Mouse (Mus musculus): ENCODE data around the gene Acvr1b.
A peak's percentile ranks its signal among the peaks of the same experiment; 100 is the strongest.

Gene Acvr1b

DNA sequence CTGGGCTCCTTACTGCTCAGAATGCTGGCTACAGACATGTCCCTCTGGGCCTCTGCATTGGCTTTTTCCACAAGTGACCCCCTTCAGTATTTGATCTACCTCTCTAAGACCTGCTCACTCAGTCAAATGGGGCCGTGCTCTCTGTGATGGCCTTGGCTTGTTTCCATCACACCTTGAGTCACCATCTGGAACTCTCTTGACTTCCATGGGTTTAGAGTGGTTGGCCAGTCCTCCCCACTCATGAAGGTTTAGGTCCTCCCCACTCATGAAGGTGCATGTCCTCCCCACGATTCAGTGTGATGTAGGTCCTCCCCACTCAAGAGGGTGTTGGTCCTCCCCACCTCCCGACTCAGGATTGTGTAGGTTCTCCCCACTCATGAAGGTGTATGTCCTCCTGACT is 59.3 kb downstream of the Acvr1b start:
- no peak for DNase-seq

DNA sequence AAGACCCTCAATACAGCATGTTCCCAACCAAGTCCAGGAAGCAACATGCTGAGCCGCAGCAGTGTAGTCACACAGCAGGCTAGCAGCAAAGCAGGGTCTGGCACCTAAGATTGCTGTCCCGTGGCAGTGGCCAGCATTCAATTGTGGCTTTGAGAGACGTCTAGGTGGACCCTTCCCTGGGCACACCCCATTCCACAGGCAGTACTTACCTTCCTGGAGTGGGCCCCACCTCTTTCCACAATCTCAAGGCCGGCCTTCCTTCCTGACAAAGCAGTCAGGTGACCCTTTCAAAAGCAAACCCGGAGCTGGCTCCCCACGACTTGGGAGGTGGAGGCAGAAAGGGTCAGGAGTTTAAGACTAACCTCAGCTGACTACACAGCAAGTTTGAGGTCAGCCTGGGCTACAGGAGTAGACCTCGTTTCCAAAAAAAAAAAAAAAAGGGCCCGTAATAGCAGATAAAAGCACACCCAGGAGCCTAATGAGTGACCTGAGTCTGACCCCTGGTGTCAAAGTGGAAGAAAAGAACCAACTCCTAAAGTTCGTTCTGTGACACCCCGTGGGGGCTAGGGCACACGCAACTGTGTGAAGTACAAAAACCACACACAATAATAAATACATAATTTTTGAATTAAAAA is 59.9 kb downstream of the Acvr1b start:
- no peak for DNase-seq

DNA sequence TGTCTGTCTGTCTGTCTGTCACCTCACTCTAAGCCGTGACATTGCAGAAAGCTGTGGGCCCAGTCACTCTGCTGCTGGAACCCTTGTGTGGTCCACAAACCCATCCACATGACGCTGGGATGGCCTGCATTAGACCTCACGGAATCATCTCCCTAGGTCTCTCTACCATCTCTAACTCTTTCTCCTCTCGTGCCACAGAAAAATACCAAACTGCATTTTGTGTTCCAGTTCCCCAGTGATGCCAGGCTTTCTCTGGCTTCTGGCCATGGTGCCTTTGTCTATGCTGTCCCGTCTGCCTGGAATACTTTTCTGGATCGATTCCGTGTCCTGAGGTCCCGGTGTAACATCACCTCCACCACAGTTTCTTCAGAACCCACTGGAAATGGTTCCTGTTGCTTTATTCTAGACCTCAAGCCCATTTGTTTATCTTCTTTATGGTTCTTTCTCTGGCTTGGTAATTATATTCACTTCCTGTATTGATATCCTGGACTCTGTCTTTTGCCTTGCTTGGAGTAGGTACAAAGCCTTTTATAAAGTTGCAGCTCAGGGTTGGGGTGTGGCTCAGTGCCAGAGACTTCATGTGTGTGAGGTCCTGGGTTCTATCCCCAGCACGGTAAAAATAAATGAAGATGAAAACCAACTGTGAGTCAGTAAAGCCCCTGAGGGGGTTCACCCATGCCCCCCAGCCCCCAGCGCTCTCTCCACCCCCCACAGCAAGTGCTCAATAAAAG is 60.9 kb downstream of the Acvr1b start:
- no peak for DNase-seq

DNA sequence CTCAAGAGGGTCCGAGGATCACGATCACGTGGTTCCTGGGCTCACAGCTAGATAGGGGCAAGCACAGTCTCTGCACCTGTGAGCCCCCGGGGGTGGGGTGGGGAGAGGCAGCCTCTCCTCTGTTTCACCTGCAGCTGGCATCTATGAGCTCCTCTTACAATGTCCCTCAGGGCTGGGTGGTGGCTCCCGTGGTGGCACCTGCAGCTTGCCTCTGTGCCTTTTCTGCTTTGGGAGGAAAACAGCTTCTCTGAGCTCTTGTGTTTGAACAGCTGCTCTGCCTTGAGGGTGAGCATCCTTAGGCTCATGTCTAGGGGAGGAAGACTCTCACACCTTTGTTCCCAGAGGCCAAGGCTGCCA is 61.5 kb downstream of the Acvr1b start:
- peak; percentile 86 to 91 for DNase-seq

DNA sequence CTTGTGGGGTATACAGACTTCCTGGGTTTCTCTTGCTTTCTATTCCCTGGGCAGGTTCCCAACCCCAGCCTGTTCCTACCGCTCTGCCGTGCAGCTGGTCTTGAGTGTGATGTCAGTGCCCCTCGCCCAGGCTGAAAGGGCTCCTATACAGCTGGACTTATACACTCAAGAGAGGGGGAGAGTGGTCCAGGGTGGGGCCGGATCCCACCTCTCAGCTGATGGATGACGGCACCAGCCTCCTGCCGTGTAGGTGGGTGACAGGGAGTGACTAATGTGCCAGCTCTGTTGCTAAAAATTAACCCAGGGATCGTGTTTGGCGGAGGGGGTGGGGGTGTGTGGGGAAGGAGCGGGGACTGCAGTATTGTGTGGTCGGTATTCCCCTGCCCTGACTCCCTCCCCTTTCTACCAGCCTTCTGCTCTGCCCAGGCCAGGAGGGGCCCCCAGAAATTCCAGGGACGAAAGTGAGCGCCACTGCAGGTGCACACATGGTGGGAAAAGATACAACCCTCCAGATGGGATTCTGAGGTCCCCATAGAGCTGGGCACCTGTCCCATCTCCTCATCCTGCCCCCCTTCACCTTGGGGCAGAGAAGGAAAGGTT is 62.0 kb downstream of the Acvr1b start:
- DNase-seq = peak in 1 of 2 experiments; percentile 53

DNA sequence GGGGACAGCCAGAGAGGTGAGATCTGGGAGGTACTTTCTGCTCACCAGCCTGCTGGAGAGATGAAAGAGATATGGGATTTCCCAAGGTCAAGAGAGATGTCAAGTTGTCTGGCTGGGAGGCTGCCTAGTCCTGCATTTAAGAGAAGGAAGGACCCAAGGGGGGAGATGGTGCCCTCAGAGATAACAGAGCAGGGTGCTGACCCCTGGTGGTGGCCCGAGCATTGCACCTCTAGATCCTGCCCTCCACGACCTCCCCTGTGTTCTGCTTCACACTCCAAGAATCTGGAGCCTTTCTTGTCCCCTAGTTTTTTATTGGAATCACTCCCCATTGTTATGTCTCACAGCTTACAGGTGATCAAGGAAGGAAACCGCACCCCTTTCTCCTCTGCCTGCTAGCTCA is 63.0 kb downstream of the Acvr1b start:
- peak in 1 of 2 experiments; percentile 63 for DNase-seq

DNA sequence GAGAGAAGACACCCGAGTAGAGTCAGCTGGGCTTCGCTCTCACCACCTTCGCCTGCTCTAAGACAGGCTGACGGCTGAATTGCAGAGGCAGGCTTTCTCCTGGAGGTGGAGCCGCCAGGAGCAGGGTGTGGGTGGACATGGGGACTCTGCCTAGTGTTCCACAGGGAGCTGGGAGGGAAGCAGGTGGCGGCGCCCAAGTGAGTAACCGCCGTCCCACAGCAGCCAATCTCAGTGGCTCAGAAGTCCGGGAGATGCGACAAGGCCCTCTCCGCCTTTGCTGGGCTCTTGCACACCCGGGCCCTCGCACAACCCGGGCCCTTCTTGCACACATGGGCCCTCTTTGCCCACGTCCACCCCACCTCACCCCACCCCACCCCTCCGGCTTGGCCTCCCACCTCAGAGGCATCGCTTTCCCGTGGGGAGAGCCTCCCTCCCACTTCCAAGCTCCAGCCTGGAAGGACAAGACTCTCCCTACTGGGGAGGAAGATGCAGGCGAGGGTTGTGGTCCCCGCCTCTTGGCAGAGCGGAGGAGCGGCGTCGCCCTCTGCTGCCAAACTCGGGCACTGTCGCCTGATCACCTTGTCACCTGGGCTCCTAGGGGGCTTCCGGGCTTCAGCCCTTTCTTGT is 65.1 kb downstream of the Acvr1b start:
- peak; percentile 26 to 66 for DNase-seq

DNA sequence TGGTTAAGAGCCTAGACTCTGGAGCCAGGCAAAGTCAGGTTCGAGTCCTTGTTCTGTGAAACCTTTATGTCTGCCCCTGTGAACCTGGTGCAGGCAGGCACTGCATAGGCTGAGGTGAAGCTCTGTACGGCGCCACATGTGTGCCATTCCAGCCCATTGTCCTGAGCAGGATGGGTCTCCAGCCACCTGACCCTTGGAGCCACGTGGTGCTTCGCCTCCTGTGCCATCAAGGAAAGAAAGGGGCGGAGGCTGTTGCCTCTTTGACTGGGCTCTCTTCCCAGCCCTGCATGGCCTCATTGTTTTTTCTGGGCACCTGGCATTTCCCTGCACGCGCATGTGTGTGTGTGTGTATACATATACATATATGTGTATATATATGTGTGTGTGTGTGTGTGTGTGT is 66.0 kb downstream of the Acvr1b start:
- no peak for DNase-seq

DNA sequence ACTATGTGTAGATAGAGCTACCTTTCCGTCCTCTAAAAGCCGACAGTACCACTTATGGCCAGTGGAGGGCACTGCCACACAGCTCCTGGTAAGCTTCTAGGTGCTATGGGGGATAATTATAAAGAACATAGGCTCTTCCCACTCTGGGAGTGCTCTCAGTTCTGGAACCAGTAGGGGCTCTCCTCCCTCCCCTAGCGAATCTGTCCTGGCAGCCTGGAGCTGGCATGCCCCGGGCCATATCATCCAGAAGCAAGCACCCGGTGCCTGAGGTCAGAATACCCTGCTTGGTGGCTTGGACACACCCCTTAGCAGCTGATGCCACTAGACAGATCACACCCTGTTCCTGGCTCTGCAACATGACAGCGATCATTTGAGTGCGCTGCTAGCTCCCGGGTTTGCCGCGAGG is 66.9 kb downstream of the Acvr1b start:
- peak; percentile 66 to 78 for DNase-seq

DNA sequence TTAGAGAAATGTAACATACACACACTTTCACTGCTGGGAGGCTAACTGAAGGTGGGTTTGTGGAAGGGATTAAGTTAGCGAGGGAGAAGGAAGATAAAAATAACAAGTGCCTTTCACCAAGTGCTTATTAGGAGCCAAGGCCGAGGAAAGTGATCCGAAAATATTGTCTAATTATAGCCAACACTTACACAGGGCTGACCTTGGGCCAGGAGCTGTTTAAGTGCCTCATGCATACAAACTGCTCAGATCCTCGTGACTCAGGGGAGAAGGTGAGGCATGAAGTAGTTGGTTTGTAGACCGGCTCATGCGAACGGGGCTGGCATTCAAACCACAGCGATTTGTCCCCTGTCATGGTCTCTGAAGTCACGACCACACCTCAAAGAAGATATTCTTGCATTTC is 67.4 kb downstream of the Acvr1b start:
- DNase-seq = no peak

DNA sequence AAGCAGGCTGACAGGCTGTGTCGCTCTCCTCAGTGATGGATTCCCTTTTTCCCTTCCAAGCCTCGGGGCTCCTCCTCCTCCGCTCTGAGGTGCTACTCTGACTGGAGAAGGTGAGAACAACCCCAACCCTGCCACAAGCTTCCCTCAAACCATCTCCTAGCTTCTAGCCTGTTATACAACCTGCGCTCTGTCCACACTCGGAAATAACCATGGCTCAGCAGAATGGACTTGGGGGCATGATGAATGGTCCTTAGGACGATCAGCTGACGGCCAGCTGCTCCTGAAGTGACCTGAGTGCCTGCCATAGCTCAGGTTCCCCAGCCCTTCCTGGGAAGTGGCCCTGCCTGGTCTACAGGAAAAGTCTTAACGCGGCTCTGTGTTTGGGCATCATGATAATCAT is 68.0 kb downstream of the Acvr1b start:
- no peak for DNase-seq

DNA sequence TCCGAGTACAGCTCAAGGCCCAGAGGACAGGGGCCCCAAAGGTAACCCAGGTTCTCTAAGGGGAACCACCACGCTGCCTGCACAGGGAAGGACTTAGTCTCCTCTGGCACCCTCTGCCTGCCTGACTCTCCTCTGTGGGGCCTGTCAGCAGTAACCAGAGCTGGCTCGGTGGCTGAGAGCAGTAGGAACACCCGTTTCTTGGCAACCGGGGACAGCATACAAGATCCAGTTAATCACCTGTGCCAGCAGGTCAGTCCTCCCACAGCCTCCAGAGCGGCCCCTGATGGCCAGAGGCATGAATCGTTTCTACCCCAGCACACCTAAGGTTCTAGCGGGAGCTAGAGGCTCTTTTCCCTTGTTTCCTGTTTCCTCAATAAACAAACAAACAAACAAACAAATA is 68.8 kb downstream of the Acvr1b start:
- DNase-seq = no peak

DNA sequence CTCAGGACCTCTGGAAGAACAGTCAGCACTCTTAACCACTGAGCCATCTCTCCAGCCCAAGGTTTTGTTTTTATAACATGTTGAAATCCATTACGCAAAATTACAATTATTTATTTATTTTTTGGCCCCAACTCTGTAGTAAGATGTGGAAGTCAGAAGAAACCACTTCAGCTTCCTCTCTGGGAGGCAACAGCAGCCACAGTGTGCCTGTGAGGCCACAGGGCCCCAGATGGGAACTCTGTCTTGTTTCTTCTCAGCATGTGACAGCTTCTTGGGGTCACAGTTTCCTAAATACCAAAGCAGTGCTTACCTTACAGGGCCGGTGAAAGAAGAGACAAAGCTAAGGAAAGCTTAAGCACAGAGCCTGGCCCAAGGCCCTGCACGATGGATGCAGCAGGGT is 70.1 kb downstream of the Acvr1b start:
- no peak for DNase-seq

DNA sequence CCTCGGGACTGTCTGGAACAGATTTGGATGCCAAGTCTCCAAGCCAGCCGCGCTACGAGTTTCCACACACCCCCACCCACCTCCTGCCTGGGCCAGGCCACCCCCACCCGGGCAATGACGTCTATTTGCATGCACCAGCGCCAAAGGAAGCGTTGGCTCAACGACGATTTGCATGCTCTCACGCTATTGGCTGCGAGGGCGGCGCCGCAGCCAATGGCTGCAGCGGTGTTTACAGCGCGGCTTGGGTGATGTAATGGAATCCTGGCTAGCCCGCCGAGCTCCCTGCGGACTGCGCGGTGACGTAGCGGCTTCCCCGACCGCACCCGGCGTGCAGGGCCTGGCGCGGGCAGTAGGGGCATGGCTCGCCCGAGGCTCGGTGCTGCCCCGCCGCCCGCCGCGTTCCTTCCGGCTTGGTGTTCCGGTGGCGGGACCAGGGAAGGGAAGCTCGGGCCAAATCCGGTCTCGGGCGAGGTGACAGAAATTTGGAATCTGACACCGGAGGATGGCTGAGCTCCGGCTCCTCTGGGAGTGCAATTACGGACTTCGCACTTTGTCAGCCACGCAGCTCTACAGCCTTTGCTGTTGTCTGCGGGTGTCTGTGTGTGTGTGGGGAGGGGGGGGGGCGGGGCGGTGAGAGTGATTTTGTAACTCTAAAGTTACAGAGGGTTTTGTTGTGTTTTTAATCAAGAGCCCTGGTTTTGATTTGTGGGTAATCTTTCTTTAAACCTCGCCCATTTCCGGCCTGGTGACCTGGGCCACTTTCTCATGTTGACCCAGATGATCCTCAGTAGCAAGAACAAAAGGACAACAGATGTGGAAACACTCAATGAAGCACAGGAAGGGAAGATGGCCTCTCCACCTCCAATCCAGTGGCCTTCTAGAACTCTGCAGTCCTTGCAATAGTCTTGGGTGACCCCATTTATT is 72.6 kb downstream of the Acvr1b start:
- DNase-seq = peak; percentile 96 to 97

DNA sequence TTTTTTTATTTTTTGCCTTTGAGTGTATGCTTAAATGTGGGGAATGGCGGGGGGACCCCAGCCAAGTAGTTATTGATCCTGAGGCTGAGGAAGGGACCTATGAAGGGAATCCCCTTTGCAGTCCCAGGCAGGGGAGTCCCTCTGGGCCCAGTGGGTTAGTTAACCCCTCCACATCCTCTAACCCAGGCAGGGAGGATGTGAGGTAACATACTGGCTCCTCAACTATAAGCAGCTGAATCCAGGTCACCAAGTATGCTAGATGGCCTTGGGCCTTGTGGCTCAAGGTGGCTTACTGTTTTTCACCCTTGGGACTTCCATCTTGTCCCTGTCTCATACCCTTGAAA is 73.3 kb downstream of the Acvr1b start:
- no peak for DNase-seq

DNA sequence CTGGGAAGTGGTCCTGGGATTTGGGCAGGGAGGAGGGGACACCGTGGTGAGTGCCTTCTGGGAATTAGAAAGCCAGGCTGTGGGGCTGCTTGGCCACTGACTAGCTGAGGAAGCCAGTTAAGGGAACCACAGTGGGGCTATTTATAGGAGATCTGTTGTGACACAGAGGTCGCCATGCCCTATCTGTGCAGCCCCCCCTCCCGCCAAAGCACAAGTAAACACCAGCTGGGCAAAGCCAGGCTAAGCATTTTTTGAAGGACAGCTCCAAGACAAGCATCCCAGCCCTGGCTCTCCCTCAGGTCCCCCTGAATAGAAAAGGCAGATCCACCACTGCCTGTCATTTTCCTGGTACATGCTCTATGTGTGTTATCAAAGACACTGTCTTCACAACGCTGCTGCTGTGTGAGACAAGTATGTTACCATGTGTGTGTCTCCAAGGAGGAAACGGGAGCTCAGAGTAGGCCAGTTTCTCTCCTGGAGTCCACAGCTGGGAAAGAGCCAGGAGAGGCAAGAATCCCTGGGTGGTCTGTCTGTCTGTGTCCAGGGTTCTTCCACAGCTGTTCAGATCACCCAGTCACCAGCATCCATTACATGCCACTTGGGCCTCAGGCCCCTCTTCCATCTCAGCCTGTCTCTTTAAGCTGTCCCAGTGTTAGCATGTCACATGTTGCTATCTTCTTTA is 74.3 kb downstream of the Acvr1b start:
- DNase-seq = no peak

DNA sequence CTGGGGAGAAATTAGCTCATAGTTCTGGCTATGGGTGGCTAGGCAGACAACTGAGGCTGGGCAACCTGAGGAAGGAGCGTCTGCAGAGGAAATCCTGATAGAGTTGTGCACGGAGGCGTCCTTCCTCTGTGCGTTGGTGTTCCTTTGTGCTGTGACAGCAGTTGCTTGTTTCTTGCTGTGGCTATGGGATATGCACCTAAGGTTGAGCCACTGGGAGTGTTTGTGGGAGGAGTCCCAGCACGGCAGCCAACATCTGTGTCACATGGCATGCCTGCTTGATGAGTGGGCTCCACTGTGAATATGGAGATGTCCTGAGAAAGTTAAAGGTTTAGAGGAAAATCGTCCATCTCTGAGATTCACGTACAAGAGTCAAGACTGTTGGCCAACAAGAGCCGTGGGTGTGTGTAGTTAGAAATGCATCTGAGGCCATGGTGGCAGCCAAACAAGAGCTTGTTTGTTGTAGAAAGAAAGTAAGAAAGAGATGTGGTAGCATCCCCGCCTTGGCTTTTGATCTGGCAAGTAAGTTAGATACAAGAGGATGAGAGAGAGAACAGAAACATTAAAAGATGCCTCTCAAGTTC is 76.4 kb downstream of the Acvr1b start:
- no peak for DNase-seq

DNA sequence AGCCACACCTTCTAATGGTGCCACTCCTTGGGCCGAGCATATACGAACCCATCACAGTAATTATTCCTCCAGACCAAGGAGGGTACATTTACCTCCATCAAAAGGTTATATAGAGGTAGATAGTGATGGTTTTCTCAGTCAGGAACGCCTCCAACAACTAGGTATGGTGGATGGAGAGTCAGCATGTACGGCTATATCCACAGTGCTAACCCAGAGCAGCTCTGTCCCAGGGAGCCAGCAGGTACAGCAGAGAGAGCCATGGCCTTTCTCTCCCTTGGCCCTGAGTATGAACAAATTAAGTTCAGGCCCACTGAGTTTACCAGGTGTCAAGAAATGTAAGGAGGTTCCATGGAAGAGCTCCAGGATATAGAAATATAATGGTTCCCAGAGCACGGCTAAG is 78.1 kb downstream of the Acvr1b start:
- DNase-seq = no peak

DNA sequence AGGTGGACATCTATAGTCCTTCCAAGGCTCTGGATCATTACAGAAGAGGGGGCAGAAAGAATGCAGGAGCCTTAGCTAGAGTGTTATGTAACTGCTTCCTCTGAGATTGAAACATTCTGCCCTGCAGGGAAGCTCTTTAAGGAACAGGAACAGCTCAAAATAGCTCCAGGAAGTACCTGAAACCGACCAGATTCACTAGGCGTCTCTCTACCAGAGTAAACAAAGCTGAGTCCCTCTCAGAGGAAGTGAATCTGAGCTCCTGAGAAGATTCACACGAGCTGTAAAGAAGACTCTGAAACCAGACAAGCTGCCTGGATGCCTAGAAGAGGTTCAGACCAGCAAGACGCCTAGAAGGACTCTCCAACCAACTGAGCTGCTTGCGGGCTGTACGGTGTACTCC is 78.7 kb downstream of the Acvr1b start:
- DNase-seq = no peak

DNA sequence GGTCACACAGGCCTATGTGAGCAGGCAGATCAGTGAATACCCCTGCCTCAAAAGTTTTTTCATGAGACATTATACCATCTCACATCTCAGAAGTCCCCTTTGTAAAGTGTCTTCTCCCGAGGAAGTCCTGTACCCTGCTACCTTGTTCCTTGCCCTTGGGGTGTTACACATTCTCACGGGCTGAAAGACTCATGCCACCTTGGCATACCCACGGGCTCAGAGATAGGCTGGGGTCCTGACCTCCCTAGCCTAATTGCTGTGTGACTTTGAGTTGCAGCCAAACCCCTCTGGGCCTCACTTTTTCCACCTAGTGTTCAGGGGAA is 79.7 kb downstream of the Acvr1b start:
- DNase-seq = no peak

DNA sequence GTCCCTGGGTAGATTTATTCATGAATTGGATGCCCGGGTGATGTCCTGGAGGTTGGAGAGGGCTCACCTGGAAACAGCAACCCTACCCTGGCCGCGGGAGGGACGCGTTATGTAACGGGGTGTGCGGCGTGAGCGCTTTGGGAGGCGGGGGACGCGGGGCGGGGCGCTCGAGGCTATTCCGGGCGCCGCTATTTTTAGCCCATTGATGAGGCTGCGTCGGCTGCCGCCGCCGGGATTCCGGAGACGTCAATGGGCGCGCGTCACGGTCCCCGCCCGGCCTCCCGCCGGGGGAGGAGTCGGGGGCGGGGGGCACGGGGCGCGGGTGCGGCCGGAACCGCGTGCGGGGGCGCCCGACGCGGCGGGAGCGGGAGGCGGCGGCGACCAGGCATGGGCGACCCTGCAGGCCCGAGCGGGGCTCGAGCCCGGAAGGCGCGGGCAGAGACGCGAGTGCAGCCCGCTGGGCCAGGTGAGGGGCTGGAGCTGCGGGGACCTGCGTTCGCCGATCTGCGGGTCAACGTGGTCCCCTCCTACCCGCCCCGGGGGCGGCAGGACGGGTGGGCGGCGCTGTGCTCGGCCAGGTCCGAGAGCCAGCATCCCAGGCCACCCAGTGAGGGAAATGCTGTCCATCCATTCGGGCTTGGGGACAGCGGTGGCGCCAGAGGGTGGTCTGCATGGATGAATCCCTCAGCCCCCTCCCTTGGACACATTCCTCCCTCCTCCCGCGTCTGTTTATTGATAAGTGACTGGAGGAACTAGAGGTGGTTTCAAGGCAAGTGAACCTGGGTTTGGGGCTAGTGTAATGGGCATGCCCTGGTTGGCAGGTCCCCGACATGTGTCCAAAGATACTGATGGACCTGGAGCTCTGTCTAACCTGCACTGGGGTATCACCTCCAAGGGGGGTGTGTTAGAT is 80.3 kb downstream of the Acvr1b start, which contains the start of gene Nr4a1:
Gene Nr4a1, plus strand, starts transcription at position 384 of the 910 bp plus-strand sequence.
- peak; percentile 60 to 71 for DNase-seq

Measured in thymus, adult 18-20 months (tissue).